Mouse (Mus musculus): ENCODE data around the gene Gnaq.

DNA sequence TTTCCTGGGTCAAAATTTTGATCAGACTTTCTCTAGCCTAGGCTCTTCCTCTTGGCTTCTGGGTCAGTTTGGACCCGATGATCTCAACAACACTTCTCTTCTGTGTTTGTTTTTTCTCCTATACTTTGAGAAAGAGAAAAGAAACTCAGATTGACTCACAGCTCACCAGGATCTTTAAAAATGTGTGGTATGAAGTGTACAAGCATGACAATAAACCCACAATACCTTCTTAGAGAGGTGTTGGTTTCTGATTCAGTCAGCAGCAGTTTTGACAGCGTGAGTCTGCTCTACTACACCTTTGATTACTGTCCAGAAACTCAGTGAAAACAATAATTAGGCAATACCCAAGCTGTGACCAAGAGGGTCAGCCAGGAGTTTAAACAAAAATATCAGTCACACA lies 122.7 kb downstream of the Gnaq start:
- no peak for TF ChIP-seq CTCF (IDR thresholded peaks at IDR 0.05; ENCODE audit: borderline replicate concordance, control insufficient read depth, extremely low read depth, insufficient read depth, low read length, poor library complexity)
- no peak for TF ChIP-seq POLR2A (IDR thresholded peaks at IDR 0.05; ENCODE audit: control insufficient read depth, extremely low read depth, insufficient read depth, low read length, poor library complexity)

Measured in thymus, adult 2 months (tissue).